Mouse (Mus musculus) frontal cortex, postnatal 14 days (tissue): ENCODE data around the gene Smurf2.

Source experiments
- DNase-seq, 2 experiments: peaks; one replicate each; pipeline ENCODE4 v3.0.0; 2022; ENCODE audit warnings: low spot score in 2 of 2

The Smurf2 gene

DNA sequence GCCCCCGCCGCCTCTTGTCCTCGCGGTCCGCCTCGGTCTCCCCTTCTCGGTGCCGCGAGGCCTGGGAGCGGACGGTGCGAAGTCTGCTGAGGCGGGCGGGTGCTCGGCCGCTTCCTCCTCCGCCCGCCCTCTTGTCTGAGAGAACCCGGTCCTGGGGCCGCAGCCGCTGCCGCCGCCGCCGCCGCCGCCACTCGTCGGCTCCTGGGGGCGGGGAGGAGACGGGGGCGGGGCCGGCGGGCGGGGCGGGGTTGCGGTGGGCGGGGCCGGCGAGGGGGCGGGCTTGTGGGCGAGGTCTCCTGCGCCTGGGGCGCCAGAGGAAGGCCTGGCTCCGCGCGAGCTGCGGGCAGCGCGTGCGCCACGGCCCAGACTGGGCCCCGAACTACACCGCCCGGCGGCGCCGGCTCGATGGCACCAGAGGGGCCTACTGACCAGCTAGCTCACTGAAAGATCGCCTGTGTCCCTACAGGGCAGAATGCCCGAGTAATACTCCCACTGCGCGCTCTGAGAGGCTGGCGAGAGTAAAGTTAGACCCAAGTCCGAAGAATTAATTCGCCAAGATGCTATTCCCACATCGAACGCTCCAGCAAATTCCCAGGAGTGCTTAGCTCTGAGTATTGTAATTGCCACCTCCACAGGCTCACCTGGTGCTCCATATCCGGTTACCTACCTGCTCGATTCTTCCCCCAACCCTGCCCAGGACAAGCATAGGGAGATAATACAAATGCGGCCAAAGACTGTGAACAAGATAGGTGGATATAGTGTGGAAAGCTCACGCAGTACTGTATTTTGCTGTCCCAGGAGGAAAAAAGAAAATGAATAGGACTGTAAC, at the start of gene Smurf2:
Smurf2 (minus strand) TSS at position 165 of the 829 bp plus-strand sequence.
- peak; percentile 64 to 65 for DNase-seq

DNA sequence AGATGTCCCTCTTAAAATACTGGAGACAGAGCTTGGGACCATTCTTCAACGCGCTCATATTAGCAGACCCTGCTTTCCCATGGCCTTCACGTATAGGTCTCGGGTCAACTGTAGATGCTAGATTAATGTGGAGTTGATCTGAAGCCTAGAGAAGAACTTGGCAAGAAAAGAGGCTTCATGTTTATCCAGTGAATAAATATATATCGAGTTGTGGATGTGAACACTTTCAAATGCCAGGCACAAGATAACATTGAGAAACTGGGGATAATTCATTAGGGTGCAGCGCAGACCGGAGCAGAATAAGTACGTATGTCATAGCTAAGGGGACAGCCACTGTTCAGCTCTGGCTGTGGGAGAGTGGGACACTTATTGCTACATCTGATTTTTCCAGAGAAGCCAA, 49.3 kb upstream of the Smurf2 start:
- no peak for DNase-seq

DNA sequence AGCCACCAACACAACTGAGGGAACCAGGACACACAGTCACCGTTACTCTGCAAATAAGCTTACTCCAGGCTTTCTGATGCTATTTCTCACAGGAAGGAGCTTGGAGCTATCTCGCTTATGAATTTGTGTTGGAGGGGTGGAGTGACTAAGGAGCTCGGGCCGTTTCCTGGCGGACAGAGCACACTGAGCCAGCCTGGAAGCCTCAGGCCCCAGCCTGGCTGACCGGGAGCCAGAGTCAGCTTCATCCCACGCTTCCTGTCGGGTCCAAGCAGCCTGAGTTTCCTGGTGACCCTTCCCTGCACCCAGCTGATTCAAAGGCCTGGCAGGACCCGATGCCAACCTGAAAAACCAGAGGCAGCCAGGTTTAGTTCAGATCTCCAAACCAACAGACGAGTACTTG, 47.1 kb upstream of the Smurf2 start:
- no peak for DNase-seq

GRCm38 (mm10) chr11:106965881-106966280, 45.4 kb upstream of the Smurf2 start:
- DNase-seq: no peak

DNA sequence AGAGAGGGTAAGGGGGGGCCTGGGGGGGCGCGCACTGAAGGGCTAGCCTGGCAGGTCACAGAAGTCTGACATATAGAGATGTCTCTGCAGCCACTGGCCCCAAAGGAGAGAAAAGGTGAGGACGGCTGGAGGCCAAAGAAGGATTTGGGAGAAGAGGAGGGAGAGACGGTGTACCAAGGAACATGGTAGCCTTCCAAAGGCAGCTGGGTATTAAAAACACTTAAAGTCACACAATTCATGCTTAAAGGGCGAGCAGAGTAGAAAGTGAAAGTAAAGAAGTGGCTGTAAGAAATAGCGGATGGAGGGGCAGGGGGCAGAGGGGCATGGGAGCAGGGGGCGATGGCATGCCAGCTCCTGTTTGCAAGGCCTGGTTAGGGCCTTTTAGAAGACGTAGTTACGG, 41.8 kb upstream of the Smurf2 start:
- DNase-seq: no peak

GRCm38 (mm10) chr11:106961471-106962081, 41.1 kb upstream of the Smurf2 start:
- no peak for DNase-seq

DNA sequence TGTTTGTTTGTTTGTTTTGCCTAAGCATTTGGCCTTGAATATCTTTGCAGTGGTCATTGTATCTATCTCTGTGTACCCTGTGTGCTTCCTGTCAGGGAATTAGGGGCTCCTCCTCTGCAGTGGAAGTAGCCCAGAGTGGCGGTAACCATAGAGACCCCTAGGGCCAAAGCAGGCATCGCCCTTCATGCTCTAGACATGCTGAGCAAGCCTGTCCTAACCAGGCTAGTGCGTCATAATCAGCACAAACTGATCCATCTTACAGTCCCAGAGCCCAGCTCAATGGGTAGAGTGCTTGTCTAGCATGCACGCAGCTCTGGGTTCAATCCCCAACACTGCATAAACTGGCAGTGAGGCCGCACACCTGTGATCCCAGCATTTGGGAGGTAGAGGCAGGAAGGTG, 38.6 kb upstream of the Smurf2 start:
- no peak for DNase-seq

DNA sequence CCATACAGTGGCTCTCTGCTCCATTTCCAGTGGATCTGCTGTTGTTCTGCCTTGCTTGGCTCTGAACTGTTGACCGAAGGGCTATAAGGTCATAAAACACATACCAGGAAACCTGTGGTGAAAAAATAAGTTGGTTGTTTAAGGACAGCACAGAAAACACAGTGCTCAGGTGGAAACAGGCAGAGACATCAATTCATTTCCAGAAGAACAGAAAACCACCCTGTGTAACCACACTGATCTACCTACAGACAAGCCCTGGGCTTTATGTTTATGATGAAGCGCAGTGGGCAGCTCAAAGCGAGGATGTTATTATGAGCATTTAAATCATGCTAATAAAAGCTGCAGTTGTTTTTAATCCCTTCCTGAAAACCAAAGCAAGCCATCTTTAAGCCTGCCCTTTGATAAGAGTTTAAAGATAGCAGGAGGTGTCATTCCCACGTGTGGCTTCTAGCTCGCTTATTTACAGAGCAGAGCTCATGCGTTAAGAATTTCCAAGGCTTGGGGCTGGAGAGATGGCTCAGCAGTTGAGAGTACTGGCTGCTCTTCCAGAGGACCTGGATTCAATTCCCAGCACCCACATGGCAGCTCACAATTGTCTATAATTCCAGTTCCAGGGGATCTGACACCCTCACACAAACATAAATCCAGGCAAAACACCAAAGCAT, 38.0 kb upstream of the Smurf2 start:
- no peak for DNase-seq

DNA sequence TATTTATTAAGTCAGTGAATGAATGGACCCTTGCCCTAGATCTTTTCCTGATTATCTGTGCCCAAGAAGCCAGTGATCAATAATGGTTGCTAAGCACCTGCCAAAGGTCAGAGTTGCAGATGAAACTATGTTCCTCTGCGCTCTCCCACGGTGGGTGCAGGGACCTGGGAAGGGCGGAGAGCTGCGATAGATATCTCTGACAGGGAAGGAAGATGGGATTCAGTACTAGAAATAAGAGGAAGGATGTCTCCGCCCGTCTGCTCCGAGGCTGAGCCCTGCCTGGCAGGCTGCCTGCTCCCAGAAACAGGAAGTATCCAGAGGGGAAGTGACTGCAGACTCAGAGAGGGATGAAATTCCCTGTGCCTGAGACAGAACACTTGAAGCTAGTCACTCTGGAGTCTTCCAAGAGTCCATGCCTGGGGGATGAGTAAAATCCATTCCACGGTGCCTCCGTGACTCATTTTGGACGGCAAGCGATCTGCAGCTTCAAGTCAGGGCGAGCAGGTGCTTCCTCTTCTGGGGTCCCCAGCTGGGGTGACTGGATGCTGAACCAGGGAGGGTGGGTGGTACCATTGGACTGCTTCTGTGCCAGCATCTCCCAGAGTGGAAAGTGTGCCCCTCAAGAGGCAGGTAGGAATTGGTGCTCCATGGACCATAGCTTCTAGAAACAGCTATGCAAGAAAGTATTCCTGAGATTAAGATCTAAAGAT, 36.9 kb upstream of the Smurf2 start:
- DNase-seq: peak; percentile 17 to 20

DNA sequence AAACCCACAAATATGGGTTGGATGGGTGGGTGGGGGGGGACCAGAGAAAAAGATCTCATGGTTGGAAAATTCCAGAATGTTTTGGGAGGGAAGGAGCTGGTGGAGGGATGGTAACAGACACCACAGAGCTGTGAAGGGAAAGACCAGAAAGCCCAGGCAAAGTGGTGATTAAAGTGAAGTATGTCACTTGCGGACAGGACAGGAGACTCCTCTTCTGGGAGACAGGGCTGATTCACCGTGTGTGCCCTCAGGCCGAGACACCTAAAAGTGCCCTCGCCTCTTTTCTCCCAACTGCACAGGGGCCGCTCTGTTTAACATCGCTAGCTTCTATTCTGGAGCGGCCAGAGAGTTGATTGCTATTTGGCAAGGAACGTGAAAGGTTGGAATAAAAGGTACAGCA, 34.1 kb upstream of the Smurf2 start:
- no peak for DNase-seq

DNA sequence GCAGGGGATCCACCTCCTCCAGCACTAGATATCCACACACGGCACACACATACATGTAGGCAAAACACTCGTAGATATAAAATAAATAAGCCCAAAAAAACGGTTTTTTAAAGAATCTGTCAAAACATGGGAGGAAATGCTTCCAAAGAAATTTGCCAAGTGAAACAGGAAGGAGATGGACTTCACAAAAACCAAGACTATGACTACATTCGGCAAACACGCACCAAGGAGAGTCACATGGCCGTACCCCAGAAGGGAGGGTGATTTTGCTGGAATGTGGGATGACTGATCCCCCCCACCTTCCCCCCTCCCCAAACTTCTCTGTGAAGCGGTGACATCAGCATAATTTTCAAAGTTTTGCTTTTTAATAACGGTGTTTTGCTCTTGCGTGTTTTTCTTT, 33.6 kb upstream of the Smurf2 start:
- DNase-seq: no peak

DNA sequence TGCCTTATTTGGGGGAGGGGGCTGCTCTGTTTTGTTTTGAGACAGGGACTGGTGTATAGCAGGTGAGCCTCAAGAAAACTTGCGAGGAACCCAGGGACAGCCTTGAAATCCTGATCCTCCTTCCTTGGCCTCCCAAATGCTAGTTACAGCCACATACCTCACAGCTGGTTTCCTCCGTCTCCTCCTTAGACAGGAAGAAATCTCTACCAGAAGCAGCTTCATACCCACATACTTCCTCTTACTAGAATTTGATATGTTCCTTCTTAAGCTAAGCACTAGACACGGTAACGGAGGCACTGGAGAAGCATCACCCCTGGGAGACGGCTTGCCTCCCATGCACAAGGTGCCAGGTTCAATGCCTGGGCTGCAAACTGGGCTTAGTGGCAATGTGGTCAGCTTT, 16.8 kb upstream of the Smurf2 start:
- no peak for DNase-seq

DNA sequence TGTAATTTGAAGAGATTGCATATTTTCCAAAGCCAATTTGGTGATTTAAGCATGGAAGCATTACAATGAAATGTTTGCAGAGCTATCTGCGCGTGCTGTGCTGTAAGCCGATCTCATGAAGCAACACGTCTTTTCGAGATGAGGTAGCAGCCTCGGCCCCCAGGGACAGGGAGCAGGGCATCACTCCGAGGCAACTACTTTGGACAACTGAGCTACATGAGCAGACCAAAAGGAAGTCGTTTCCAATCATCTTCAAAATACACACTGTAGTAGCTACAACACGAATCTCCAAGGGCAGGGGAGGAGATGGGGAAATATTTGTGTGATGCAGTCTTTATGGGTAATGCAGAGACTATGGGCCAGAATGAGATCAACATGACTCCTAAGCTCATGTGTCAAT, 9.9 kb upstream of the Smurf2 start:
- no peak for DNase-seq

GRCm38 (mm10) chr11:106928935-106929334, 8.4 kb upstream of the Smurf2 start:
- DNase-seq: no peak

- no peak for DNase-seq
Measured at GRCm38 (mm10) chr11:106927950-106928349, 7.4 kb upstream of the Smurf2 start.

- no peak for DNase-seq
Measured at GRCm38 (mm10) chr11:106927226-106927625, 6.7 kb upstream of the Smurf2 start.

- DNase-seq: no peak
Measured at GRCm38 (mm10) chr11:106926732-106927131, 6.2 kb upstream of the Smurf2 start.

- DNase-seq: peak; percentile 23 to 28
Measured at GRCm38 (mm10) chr11:106919612-106920550, 634 bp downstream of the Smurf2 start.

GRCm38 (mm10) chr11:106918901-106919300, 1.6 kb downstream of the Smurf2 start:
- DNase-seq: no peak

GRCm38 (mm10) chr11:106911257-106911656, 9.3 kb downstream of the Smurf2 start:
- no peak for DNase-seq

DNA sequence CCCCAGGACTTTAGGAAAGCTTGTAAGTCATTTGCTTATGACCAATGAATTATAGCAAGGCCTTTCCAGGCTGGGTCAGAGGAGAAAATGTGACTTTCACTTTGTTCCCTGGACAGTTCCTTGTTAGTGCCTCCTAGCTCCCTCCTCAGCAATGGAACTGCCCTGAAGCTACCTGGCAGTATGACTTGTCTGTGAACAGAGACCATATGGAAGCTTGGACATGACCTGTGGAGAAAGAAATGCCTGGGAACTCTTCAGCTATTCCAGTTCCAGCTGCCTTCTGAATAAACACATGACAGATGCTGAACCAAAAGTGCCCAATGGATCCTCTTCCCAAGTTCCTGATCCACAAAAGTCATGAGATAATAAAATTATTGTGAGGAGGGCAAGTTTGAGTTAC, 12.5 kb downstream of the Smurf2 start:
- no peak for DNase-seq
